Mouse (Mus musculus): Measurements from ENCODE around the gene Fgf7.

The Fgf7 gene

GRCm38 (mm10) chr2:126061037-126061773, 26.7 kb downstream of the Fgf7 start:
- DNase-seq: no peak

- no peak for DNase-seq
Measured at GRCm38 (mm10) chr2:126062876-126063275, 28.4 kb downstream of the Fgf7 start.

- DNase-seq: no peak
Measured at GRCm38 (mm10) chr2:126064814-126065213, 30.4 kb downstream of the Fgf7 start.

GRCm38 (mm10) chr2:126065303-126065856, 30.9 kb downstream of the Fgf7 start:
- DNase-seq: no peak

- DNase-seq: no peak
Measured at GRCm38 (mm10) chr2:126069740-126070139, 35.3 kb downstream of the Fgf7 start.

- no peak for DNase-seq
Measured at GRCm38 (mm10) chr2:126073744-126074143, 39.3 kb downstream of the Fgf7 start.

GRCm38 (mm10) chr2:126076506-126076905, 42.0 kb downstream of the Fgf7 start:
- no peak for DNase-seq

GRCm38 (mm10) chr2:126079086-126079485, 44.6 kb downstream of the Fgf7 start:
- no peak for DNase-seq

- no peak for DNase-seq
Measured at GRCm38 (mm10) chr2:126084326-126084725, 49.9 kb downstream of the Fgf7 start.

- no peak for DNase-seq
Measured at GRCm38 (mm10) chr2:126086187-126086586, 51.7 kb downstream of the Fgf7 start.

- no peak for DNase-seq
Measured at GRCm38 (mm10) chr2:126090432-126090831, 56.0 kb downstream of the Fgf7 start.

GRCm38 (mm10) chr2:126094616-126095015, 60.2 kb downstream of the Fgf7 start:
- no peak for DNase-seq

Measured in kidney, adult 9 months (tissue).